Mouse (Mus musculus): Measurements from ENCODE around the gene Cd28. TPM values are rescaled to one million over a fixed set of nuclear protein-coding genes. Genes with fewer than 3 reads are reported as not detected.

The Cd28 gene
- total and polyA plus RNA-seq, 2 experiments from 2014 or later = 0.11 to 0.48 TPM

DNA sequence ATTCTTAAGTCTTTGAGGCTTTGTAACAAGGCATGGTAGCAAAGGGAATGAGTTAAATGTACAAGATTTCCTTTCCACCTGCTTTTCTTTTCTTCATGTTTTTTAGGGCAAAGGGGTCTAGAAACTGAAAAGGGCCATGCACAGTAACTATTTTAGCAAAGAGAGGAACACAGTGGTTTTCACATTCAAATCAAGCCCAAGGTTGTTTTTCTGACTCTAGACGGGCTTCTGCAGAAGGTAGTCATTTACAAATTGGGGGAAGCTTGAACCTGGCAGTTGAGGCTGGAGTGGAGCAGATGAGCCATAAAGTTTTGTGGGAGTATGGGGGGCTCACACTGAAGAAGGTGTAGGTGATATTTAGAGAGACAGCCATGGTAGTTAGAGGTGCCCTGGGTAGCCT lies 88.6 kb downstream of the Cd28 start:
- DNase-seq (ENCODE audit: low spot score) = no peak
- ATAC-seq (ENCODE audit: insufficient read depth, low read depth) = no peak
- Histone ChIP-seq H3K4me3 (ENCODE audit: low read depth, low read length) (no peak overlapping the region), H3K36me3 (replicated peaks; ENCODE audit: control insufficient read depth, insufficient read depth, low read length) (no peaks in the 10 kb centered on the region), H3K4me2 (ENCODE audit: low read depth, low read length) (no peak overlapping the region), H3K27ac (ENCODE audit: low read depth) (no peak overlapping the region), H3K9me3 (replicated peaks; ENCODE audit: control insufficient read depth, low read length) (no peaks in the 10 kb centered on the region), H3K4me1 (ENCODE audit: control insufficient read depth, insufficient read depth) (0 out of 2 replicates have a peak, but pooled peaks cover 14% of the 10 kb centered on the region), H3K9ac (replicated peaks; ENCODE audit: low read depth, low read length) (no peak overlapping the region), H3K27me3 (ENCODE audit: control insufficient read depth, insufficient read depth, low read length) (no peaks in the 10 kb centered on the region)
- WGBS = 85% methylated on average over 1 of the region's 1 CpGs
- TF ChIP-seq CTCF (IDR thresholded peaks at IDR 0.05; ENCODE audit: low read depth) (no peak), EP300 (IDR thresholded peaks at IDR 0.05; ENCODE audit: low read depth) (no peak)

DNA sequence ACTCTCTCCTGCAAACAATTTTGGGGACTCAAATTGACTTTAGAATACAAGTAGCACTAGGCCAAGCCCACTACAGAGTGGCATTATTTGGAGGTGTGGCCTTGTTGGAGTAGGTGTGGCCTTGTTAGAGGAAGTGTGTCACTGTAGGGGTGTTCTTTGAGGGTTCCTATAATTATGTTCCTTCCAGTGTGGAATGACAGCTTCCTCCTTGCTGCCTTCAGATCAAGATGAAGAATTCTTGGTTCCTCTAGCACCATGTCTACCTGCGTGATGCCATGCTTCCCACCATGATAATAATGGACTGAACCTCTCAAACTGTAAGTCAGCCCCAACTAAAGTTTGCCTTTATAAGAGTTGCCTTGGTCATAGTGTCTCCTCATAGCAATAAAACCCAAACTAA lies 91.1 kb downstream of the Cd28 start:
- 100% methylated on average over 1 of the region's 1 CpGs for WGBS
- no peak for TF ChIP-seq EP300 (IDR thresholded peaks at IDR 0.05; ENCODE audit: low read depth)
- TF ChIP-seq CTCF (IDR thresholded peaks at IDR 0.05; ENCODE audit: low read depth) = no peak
- ATAC-seq (ENCODE audit: insufficient read depth, low read depth) (no peak), DNase-seq (ENCODE audit: low spot score) (no peak)
- H3K36me3 ChIP-seq (replicated peaks; ENCODE audit: control insufficient read depth, insufficient read depth, low read length) = no peaks in the 10 kb centered on the region
- no peak overlapping the region for H3K4me3 ChIP-seq (ENCODE audit: low read depth, low read length)
- H3K4me2 ChIP-seq (ENCODE audit: low read depth, low read length) = no peak overlapping the region
- H3K9me3 ChIP-seq (replicated peaks; ENCODE audit: control insufficient read depth, low read length) = no peaks in the 10 kb centered on the region
- 0 out of 2 replicates have a peak, but pooled peaks cover 12% of the 10 kb centered on the region for H3K4me1 ChIP-seq (ENCODE audit: control insufficient read depth, insufficient read depth)
- no peak overlapping the region for H3K9ac ChIP-seq (replicated peaks; ENCODE audit: low read depth, low read length)
- no peaks in the 10 kb centered on the region for H3K27me3 ChIP-seq (ENCODE audit: control insufficient read depth, insufficient read depth, low read length)
- H3K27ac ChIP-seq (ENCODE audit: low read depth) = no peak overlapping the region

DNA sequence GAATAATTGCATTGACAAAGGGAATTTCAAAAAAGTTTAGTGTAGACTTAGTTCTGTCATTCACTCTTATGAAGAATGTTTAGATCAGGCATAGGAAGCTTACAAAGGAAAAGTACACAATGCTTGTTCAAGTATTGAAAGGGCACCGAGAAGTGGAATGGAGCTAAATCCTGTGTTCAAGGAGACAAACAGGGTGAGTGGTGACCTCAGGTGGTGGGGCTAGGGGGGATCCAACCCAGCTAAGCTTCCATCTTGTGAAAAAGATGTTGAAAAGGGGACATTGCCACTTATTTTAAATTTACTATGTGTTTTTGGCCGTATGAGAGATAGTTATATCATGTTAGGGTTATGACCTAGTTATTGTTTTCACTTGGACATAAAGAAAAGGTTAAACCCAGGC lies 91.9 kb downstream of the Cd28 start:
- Histone ChIP-seq H3K4me2 (ENCODE audit: low read depth, low read length) (no peak overlapping the region), H3K4me1 (ENCODE audit: control insufficient read depth, insufficient read depth) (0 out of 2 replicates have a peak, but pooled peaks cover 6% of the 10 kb centered on the region), H3K27me3 (ENCODE audit: control insufficient read depth, insufficient read depth, low read length) (no peaks in the 10 kb centered on the region), H3K36me3 (replicated peaks; ENCODE audit: control insufficient read depth, insufficient read depth, low read length) (no peaks in the 10 kb centered on the region), H3K9me3 (replicated peaks; ENCODE audit: control insufficient read depth, low read length) (no peaks in the 10 kb centered on the region), H3K9ac (replicated peaks; ENCODE audit: low read depth, low read length) (no peak overlapping the region), H3K4me3 (ENCODE audit: low read depth, low read length) (no peak overlapping the region), H3K27ac (ENCODE audit: low read depth) (no peak overlapping the region)
- DNase-seq (ENCODE audit: low spot score) (no peak), ATAC-seq (ENCODE audit: insufficient read depth, low read depth) (no peak)
- 84% methylated on average over 2 of the region's 2 CpGs for WGBS
- no peak for TF ChIP-seq CTCF (IDR thresholded peaks at IDR 0.05; ENCODE audit: low read depth)
- TF ChIP-seq EP300 (IDR thresholded peaks at IDR 0.05; ENCODE audit: low read depth) = no peak

DNA sequence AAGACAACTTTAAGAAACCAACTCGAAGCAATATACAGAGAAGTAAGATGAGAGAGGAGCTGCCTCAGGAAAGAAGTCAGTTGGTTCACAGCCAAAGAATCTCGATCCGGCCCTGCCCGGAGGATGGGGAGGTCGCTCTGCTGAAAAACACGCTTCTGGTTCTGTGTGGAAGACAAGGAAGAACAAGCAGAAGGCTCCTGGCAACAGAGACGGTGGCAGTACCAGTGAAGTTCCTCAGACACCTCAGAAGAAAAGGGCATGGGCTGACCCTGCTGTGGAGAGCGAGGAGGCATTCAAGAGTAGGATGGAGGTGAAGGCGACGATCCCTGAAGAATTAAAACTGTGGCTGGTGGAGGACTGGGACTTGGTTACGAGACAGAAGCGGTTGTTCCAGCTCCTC lies 92.6 kb downstream of the Cd28 start:
- 58% methylated on average over 12 of the region's 12 CpGs for WGBS
- Histone ChIP-seq H3K4me1 (ENCODE audit: control insufficient read depth, insufficient read depth) (0 out of 2 replicates have a peak, but pooled peaks cover 3% of the 10 kb centered on the region), H3K27me3 (ENCODE audit: control insufficient read depth, insufficient read depth, low read length) (no peaks in the 10 kb centered on the region), H3K4me3 (ENCODE audit: low read depth, low read length) (no peak overlapping the region), H3K4me2 (ENCODE audit: low read depth, low read length) (no peak overlapping the region), H3K9ac (replicated peaks; ENCODE audit: low read depth, low read length) (no peak overlapping the region), H3K36me3 (replicated peaks; ENCODE audit: control insufficient read depth, insufficient read depth, low read length) (no peaks in the 10 kb centered on the region), H3K27ac (ENCODE audit: low read depth) (no peak overlapping the region), H3K9me3 (replicated peaks; ENCODE audit: control insufficient read depth, low read length) (no peaks in the 10 kb centered on the region)
- DNase-seq (ENCODE audit: low spot score) (no peak), ATAC-seq (ENCODE audit: insufficient read depth, low read depth) (no peak)
- TF ChIP-seq EP300 (IDR thresholded peaks at IDR 0.05; ENCODE audit: low read depth) (no peak), CTCF (IDR thresholded peaks at IDR 0.05; ENCODE audit: low read depth) (no peak)

DNA sequence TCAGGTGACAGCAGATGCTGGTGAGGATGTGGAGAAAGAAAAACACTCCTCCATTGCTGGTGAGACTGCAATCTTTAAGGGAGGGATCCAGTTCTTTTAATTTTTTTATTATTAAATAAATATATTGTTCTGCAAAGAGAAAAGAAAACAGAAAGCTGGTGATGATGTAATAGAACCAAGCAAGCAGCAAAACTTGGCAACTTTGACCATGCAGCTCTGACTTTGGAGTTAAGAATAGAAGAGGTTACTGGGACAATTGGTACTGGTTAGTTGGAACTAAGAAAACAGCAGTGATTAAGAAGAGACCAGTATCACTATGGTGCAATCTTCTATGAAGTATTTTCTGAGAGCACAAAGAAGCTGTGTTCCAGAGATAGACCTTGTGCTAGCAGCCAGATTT lies 94.2 kb downstream of the Cd28 start:
- no peaks in the 10 kb centered on the region for H3K36me3 ChIP-seq (replicated peaks; ENCODE audit: control insufficient read depth, insufficient read depth, low read length)
- H3K9ac ChIP-seq (replicated peaks; ENCODE audit: low read depth, low read length) = no peak overlapping the region
- H3K4me2 ChIP-seq (ENCODE audit: low read depth, low read length) = no peak overlapping the region
- no peak for DNase-seq (ENCODE audit: low spot score)
- no peak overlapping the region for H3K4me3 ChIP-seq (ENCODE audit: low read depth, low read length)
- ATAC-seq (ENCODE audit: insufficient read depth, low read depth) = no peak
- no peak overlapping the region for H3K27ac ChIP-seq (ENCODE audit: low read depth)
- TF ChIP-seq CTCF (IDR thresholded peaks at IDR 0.05; ENCODE audit: low read depth) (no peak), EP300 (IDR thresholded peaks at IDR 0.05; ENCODE audit: low read depth) (no peak)
- no peaks in the 10 kb centered on the region for H3K27me3 ChIP-seq (ENCODE audit: control insufficient read depth, insufficient read depth, low read length)
- no peaks in the 10 kb centered on the region for H3K9me3 ChIP-seq (replicated peaks; ENCODE audit: control insufficient read depth, low read length)
- H3K4me1 ChIP-seq (ENCODE audit: control insufficient read depth, insufficient read depth) = peaks cover 4% of the 10 kb centered on the region

DNA sequence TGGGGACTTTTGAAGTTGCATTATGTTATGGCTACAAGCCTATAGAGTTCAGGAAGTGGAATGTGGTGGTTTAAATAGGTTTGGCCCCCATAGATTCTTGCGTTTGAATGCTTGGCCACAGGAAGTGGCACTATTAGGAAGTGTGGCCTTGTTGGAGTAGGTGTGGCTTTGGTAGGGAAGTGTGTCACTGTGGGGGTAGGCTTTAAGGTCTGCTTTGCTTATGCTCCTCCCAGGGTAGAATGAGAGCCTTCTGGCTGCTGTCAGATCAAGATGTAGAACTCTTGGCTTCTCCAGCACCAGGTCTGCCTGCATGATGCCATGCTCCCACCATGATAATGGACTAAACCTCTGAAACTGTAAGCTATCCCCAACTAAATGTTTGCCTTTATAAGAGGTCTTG lies 95.4 kb downstream of the Cd28 start:
- DNase-seq (ENCODE audit: low spot score) (no peak), ATAC-seq (ENCODE audit: insufficient read depth, low read depth) (no peak)
- H3K4me2 ChIP-seq (ENCODE audit: low read depth, low read length) = no peak overlapping the region
- TF ChIP-seq EP300 (IDR thresholded peaks at IDR 0.05; ENCODE audit: low read depth) (no peak), CTCF (IDR thresholded peaks at IDR 0.05; ENCODE audit: low read depth) (no peak)
- no peak overlapping the region for H3K27ac ChIP-seq (ENCODE audit: low read depth)
- no peak overlapping the region for H3K9ac ChIP-seq (replicated peaks; ENCODE audit: low read depth, low read length)
- H3K4me1 ChIP-seq (ENCODE audit: control insufficient read depth, insufficient read depth) = peaks cover 5% of the 10 kb centered on the region
- H3K9me3 ChIP-seq (replicated peaks; ENCODE audit: control insufficient read depth, low read length) = no peaks in the 10 kb centered on the region
- H3K36me3 ChIP-seq (replicated peaks; ENCODE audit: control insufficient read depth, insufficient read depth, low read length) = no peaks in the 10 kb centered on the region
- H3K4me3 ChIP-seq (ENCODE audit: low read depth, low read length) = no peak overlapping the region
- 65% methylated on average over 1 of the region's 1 CpGs for WGBS
- H3K27me3 ChIP-seq (ENCODE audit: control insufficient read depth, insufficient read depth, low read length) = no peaks in the 10 kb centered on the region

Measured in heart, postnatal 0 days (tissue).